Mouse (Mus musculus): Measurements from ENCODE around the gene Kctd5. TPM values are rescaled to one million over a fixed set of nuclear protein-coding genes. Genes with fewer than 3 reads are reported as not detected.

Gene Kctd5
- total and polyA plus RNA-seq, 2 experiments from 2014 or later: 91.4 to 106 TPM

DNA sequence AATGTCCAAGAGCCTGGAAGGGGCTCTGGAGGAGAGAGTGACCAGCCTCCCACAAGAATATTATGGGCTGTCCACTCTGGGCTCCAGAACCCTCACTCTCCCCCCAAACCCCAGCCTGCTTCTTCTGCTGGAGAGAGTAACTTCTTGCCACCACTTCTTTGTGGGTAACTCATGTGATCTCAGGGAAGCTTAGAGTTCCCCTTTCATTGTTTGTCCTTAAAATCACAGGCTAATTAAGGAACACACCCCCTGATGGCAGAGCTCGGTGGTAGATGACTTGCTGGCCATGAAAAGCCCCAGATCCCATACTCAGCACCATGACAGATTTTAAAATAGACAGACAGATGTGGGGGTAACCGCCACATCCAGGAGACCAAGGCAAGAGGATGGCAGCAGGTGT lies 66.4 kb downstream of the Kctd5 start:
- no peak overlapping the region for H3K4me3 ChIP-seq (ENCODE audit: low read length)
- no peaks in the 10 kb centered on the region for H3K36me3 ChIP-seq (ENCODE audit: insufficient read depth, low read length)
- WGBS: 46% methylated on average over 2 of the region's 2 CpGs
- no peaks in the 10 kb centered on the region for H3K27me3 ChIP-seq (ENCODE audit: insufficient read depth, low read length)
- H3K27ac ChIP-seq: no peak overlapping the region
- DNase-seq (ENCODE audit: low spot score) (no peak), ATAC-seq (no peak)
- H3K4me1 ChIP-seq (ENCODE audit: insufficient read depth, low read length): no peaks in the 10 kb centered on the region
- H3K9me3 ChIP-seq (ENCODE audit: low read length): no peaks in the 10 kb centered on the region
- H3K4me2 ChIP-seq (ENCODE audit: low read depth, low read length): no peak overlapping the region
- TF ChIP-seq CTCF (IDR thresholded peaks at IDR 0.05; ENCODE audit: low read depth): no peak
- H3K9ac ChIP-seq (replicated peaks; ENCODE audit: low read length): no peak overlapping the region

DNA sequence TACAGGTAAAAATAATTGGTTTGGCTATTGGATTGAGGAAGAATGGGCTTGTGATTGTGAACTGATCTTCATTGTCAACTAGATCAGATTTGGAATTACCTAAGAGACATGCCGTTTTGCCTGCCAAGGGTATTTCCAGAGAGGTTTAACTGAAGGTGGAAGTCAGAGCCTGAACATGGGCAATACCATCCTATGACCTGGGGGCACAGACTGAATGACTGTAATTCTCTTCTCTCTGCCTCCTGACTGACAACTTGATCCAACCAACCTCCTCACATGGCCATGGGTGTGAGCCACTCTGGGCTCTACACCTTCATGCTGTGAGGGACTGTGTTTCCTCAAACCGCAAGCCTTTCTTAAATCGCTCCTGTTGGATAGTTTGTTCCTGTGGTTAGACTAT lies 68.2 kb downstream of the Kctd5 start:
- no peak for TF ChIP-seq CTCF (IDR thresholded peaks at IDR 0.05; ENCODE audit: low read depth)
- no peaks in the 10 kb centered on the region for H3K36me3 ChIP-seq (ENCODE audit: insufficient read depth, low read length)
- no peak overlapping the region for H3K27ac ChIP-seq
- H3K4me2 ChIP-seq (ENCODE audit: low read depth, low read length): no peak overlapping the region
- no peak overlapping the region for H3K4me3 ChIP-seq (ENCODE audit: low read length)
- H3K27me3 ChIP-seq (ENCODE audit: insufficient read depth, low read length): no peaks in the 10 kb centered on the region
- DNase-seq (ENCODE audit: low spot score): no peak
- WGBS: 90% methylated on average over 3 of the region's 3 CpGs
- H3K9me3 ChIP-seq (ENCODE audit: low read length): no peaks in the 10 kb centered on the region
- no peaks in the 10 kb centered on the region for H3K4me1 ChIP-seq (ENCODE audit: insufficient read depth, low read length)
- no peak overlapping the region for H3K9ac ChIP-seq (replicated peaks; ENCODE audit: low read length)
- ATAC-seq: no peak

DNA sequence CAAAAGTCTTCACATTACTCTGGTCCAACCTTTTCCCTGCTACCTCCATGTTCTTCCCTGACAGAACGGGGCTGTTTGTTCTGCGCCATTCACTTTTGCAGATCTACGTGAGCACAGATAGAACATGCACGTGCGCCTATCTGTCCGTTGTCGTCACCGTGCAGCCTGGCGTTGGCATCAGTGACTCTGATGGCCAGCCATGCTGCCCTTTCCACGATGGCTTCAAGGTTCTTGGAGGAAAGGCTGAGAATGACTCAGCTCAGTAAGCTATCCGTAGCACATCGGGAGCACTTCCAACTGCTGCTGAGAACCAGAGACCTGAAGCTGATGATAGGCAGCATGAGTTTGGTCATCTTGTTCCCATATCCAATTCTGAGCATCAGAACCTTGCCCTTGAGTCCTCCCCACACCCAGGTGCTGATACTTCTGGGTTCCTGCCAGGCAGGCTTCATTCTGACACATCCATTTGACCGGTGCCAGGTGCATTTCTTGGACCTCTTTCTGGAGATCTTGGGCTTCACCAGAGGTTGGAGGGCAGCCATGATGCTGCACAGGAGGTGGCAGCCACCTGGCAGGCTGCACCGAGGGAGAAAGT lies 69.1 kb downstream of the Kctd5 start:
- H3K9ac ChIP-seq (replicated peaks; ENCODE audit: low read length): no peak overlapping the region
- no peaks in the 10 kb centered on the region for H3K4me1 ChIP-seq (ENCODE audit: insufficient read depth, low read length)
- no peak overlapping the region for H3K4me2 ChIP-seq (ENCODE audit: low read depth, low read length)
- no peaks in the 10 kb centered on the region for H3K27me3 ChIP-seq (ENCODE audit: insufficient read depth, low read length)
- no peaks in the 10 kb centered on the region for H3K9me3 ChIP-seq (ENCODE audit: low read length)
- no peaks in the 10 kb centered on the region for H3K36me3 ChIP-seq (ENCODE audit: insufficient read depth, low read length)
- WGBS: 88% methylated on average over 14 of the region's 14 CpGs
- H3K4me3 ChIP-seq (ENCODE audit: low read length): no peak overlapping the region
- TF ChIP-seq CTCF (IDR thresholded peaks at IDR 0.05; ENCODE audit: low read depth): no peak
- ATAC-seq: no peak
- no peak for DNase-seq (ENCODE audit: low spot score)
- no peak overlapping the region for H3K27ac ChIP-seq

DNA sequence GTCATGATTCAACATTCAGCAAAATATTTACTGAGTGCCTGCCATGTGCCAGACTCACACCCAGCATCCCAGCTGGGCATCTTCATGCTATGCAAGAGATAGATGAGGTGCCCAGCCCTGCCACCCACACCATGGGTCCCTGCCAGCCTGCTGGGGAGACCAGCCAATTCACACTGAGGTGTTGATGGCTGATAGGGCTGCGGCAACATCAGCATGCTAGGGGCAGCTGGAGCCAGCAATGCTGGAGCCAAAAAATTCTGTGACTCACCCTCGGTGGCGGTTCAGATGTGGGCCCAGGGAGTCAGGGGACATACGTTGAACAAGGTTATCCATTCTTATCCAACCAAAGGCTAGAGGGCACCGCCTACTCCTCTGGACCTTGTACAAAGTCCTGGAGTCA lies 72.9 kb downstream of the Kctd5 start:
- WGBS: 61% methylated on average over 5 of the region's 5 CpGs
- DNase-seq (ENCODE audit: low spot score): no peak
- no peak overlapping the region for H3K4me2 ChIP-seq (ENCODE audit: low read depth, low read length)

DNA sequence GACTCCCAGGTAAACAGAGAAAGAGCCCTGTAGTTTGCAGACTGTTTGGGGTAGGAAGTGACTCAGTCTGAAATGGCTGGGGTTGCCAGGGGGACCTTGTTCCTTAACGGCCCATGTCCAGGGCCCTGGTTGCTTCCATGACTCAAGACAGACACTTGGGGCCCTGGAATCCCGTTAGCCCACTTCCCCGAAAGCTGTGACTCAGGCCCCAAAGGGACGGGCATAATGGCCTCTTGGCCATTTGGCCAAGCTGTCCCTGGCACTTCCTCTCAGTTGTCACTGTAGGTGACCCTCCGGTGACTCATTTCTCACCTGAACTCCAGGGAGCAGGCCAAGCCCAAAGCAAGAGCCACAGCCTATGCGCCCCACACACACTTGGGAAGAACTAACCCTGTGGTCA lies 74.9 kb downstream of the Kctd5 start:
- H3K9me3 ChIP-seq (ENCODE audit: low read length): no peaks in the 10 kb centered on the region
- ATAC-seq: no peak
- TF ChIP-seq CTCF (IDR thresholded peaks at IDR 0.05; ENCODE audit: low read depth): no peak
- H3K36me3 ChIP-seq (ENCODE audit: insufficient read depth, low read length): no peaks in the 10 kb centered on the region
- H3K27me3 ChIP-seq (ENCODE audit: insufficient read depth, low read length): no peaks in the 10 kb centered on the region
- no peak for DNase-seq (ENCODE audit: low spot score)
- no peak overlapping the region for H3K4me2 ChIP-seq (ENCODE audit: low read depth, low read length)
- no peaks in the 10 kb centered on the region for H3K4me1 ChIP-seq (ENCODE audit: insufficient read depth, low read length)
- H3K4me3 ChIP-seq (ENCODE audit: low read length): no peak overlapping the region
- H3K9ac ChIP-seq (replicated peaks; ENCODE audit: low read length): no peak overlapping the region
- H3K27ac ChIP-seq: no peak overlapping the region
- 70% methylated on average over 6 of the region's 6 CpGs for WGBS

More for the DNA sequence above, 72.9 kb downstream of the Kctd5 start:
- H3K4me3 ChIP-seq (ENCODE audit: low read length): no peak overlapping the region
- no peak for TF ChIP-seq CTCF (IDR thresholded peaks at IDR 0.05; ENCODE audit: low read depth)
- no peak for ATAC-seq
- H3K27me3 ChIP-seq (ENCODE audit: insufficient read depth, low read length): no peaks in the 10 kb centered on the region
- no peak overlapping the region for H3K9ac ChIP-seq (replicated peaks; ENCODE audit: low read length)
- H3K27ac ChIP-seq: no peak overlapping the region
- no peaks in the 10 kb centered on the region for H3K9me3 ChIP-seq (ENCODE audit: low read length)
- H3K4me1 ChIP-seq (ENCODE audit: insufficient read depth, low read length): no peaks in the 10 kb centered on the region
- H3K36me3 ChIP-seq (ENCODE audit: insufficient read depth, low read length): no peaks in the 10 kb centered on the region

DNA sequence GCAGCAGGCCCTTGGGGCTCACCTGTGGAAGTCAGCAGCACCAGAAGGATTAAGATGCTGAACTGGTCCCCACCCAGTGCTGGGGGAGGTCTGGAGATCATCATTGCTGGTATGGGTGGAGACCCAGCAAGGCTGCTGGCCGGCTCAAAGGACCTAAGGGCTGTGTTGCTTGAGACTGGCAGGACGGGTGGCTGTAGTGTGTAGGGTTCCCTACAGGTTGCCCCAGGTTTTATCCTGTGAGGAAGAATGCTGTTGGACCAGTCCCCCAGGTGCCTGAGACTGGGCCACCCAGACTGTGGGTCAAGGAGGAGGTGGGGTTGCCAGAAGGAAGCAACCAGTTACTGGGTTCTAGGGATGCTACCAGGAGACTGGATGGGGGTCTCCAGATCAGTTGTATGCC lies 75.4 kb downstream of the Kctd5 start, which contains the start of gene Prss22:
Gene Prss22 (minus strand): TSS at position 200 of the 400 bp plus-strand sequence.
- no peak for TF ChIP-seq CTCF (IDR thresholded peaks at IDR 0.05; ENCODE audit: low read depth)
- 79% methylated on average over 2 of the region's 2 CpGs for WGBS

More for the DNA sequence above, 75.4 kb downstream of the Kctd5 start, which contains the start of gene Prss22:
- DNase-seq (ENCODE audit: low spot score) (no peak), ATAC-seq (no peak)
- Histone ChIP-seq H3K9me3 (ENCODE audit: low read length) (no peaks in the 10 kb centered on the region), H3K36me3 (ENCODE audit: insufficient read depth, low read length) (no peaks in the 10 kb centered on the region), H3K4me1 (ENCODE audit: insufficient read depth, low read length) (no peaks in the 10 kb centered on the region), H3K27me3 (ENCODE audit: insufficient read depth, low read length) (no peaks in the 10 kb centered on the region), H3K9ac (replicated peaks; ENCODE audit: low read length) (no peak within 1 kb of the TSS), H3K27ac (no peak within 1 kb of the TSS), H3K4me3 (ENCODE audit: low read length) (no peak within 1 kb of the TSS), H3K4me2 (ENCODE audit: low read depth, low read length) (no peak within 1 kb of the TSS)

Small RNA genes within 50 kb of the gene (microRNA-seq; reads per million reads assigned to microRNA genes)
- 0 reads per million in 2 experiments for gene Gm27700

Other genes starting within 250 kb of the Kctd5 start
- gene Elob, start 244.3 kb downstream of the Kctd5 start, total RNA-seq (2014; rRNA removed): 755 and 1,410 TPM in 2 replicates
- gene Elob, start 244.3 kb downstream of the Kctd5 start, polyA plus RNA-seq (2015; fragmentation: Nextera tagmentation; extraction: Ambion mirVana): 1,482 and 1,504 TPM in 2 replicates
- not detected in 2 replicates for gene Prss33, start 237.4 kb downstream of the Kctd5 start, total RNA-seq (2014; rRNA removed)
- not detected in 2 replicates for gene Prss33, start 237.4 kb downstream of the Kctd5 start, polyA plus RNA-seq (2015; fragmentation: Nextera tagmentation; extraction: Ambion mirVana)
- not detected in 2 replicates for gene Prss32, start 229.6 kb downstream of the Kctd5 start, total RNA-seq (2014; rRNA removed)
- 0.25 and 0.48 TPM in 2 replicates for gene Prss32, start 229.6 kb downstream of the Kctd5 start, polyA plus RNA-seq (2015; fragmentation: Nextera tagmentation; extraction: Ambion mirVana)
- gene Prss41, start 229.3 kb downstream of the Kctd5 start, total RNA-seq (2014; rRNA removed): 0.37 TPM in 1 of 2 replicates, not detected in the other
- 0.90 and 1.3 TPM in 2 replicates for gene Prss41, start 229.3 kb downstream of the Kctd5 start, polyA plus RNA-seq (2015; fragmentation: Nextera tagmentation; extraction: Ambion mirVana)
- not detected in 2 replicates for gene Prss21, start 205.4 kb downstream of the Kctd5 start, total RNA-seq (2014; rRNA removed)
- gene Prss21, start 205.4 kb downstream of the Kctd5 start, polyA plus RNA-seq (2015; fragmentation: Nextera tagmentation; extraction: Ambion mirVana): not detected in 2 replicates
- not detected in 2 replicates for gene Dcpp1, start 192.6 kb downstream of the Kctd5 start, total RNA-seq (2014; rRNA removed)
- gene Dcpp1, start 192.6 kb downstream of the Kctd5 start, polyA plus RNA-seq (2015; fragmentation: Nextera tagmentation; extraction: Ambion mirVana): not detected in 2 replicates
- not detected in 2 replicates for gene Dcpp2, start 192.6 kb downstream of the Kctd5 start, total RNA-seq (2014; rRNA removed)
- gene Dcpp2, start 192.6 kb downstream of the Kctd5 start, polyA plus RNA-seq (2015; fragmentation: Nextera tagmentation; extraction: Ambion mirVana): not detected in 2 replicates
- gene Dcpp3, start 156.0 kb downstream of the Kctd5 start, total RNA-seq (2014; rRNA removed): not detected in 2 replicates
- not detected in 2 replicates for gene Dcpp3, start 156.0 kb downstream of the Kctd5 start, polyA plus RNA-seq (2015; fragmentation: Nextera tagmentation; extraction: Ambion mirVana)
- gene Sbp, start 131.8 kb downstream of the Kctd5 start, total RNA-seq (2014; rRNA removed): not detected in 2 replicates
- gene Sbp, start 131.8 kb downstream of the Kctd5 start, polyA plus RNA-seq (2015; fragmentation: Nextera tagmentation; extraction: Ambion mirVana): not detected in 2 replicates
- gene Sbpl, start 118.2 kb downstream of the Kctd5 start, total RNA-seq (2014; rRNA removed): 1.4 TPM in 1 of 2 replicates, not detected in the other
- not detected in 2 replicates for gene Sbpl, start 118.2 kb downstream of the Kctd5 start, polyA plus RNA-seq (2015; fragmentation: Nextera tagmentation; extraction: Ambion mirVana)
- gene Prss30, start 92.9 kb downstream of the Kctd5 start, total RNA-seq (2014; rRNA removed): not detected in 2 replicates
- gene Prss30, start 92.9 kb downstream of the Kctd5 start, polyA plus RNA-seq (2015; fragmentation: Nextera tagmentation; extraction: Ambion mirVana): not detected in 2 replicates
- 0.42 TPM in 1 of 2 replicates, not detected in the other for gene Prss22, start 75.4 kb downstream of the Kctd5 start, total RNA-seq (2014; rRNA removed)
- not detected in 2 replicates for gene Prss22, start 75.4 kb downstream of the Kctd5 start, polyA plus RNA-seq (2015; fragmentation: Nextera tagmentation; extraction: Ambion mirVana)
- gene Prss27, start 35.3 kb downstream of the Kctd5 start, total RNA-seq (2014; rRNA removed): not detected in 2 replicates
- gene Prss27, start 35.3 kb downstream of the Kctd5 start, polyA plus RNA-seq (2015; fragmentation: Nextera tagmentation; extraction: Ambion mirVana): 0.14 TPM in 1 of 2 replicates, not detected in the other
- 49.2 and 54.1 TPM in 2 replicates for gene Pdpk1, start 77.4 kb upstream of the Kctd5 start, total RNA-seq (2014; rRNA removed)
- gene Pdpk1, start 77.4 kb upstream of the Kctd5 start, polyA plus RNA-seq (2015; fragmentation: Nextera tagmentation; extraction: Ambion mirVana): 51.4 and 56.3 TPM in 2 replicates
- gene Amdhd2, start 90.3 kb upstream of the Kctd5 start, total RNA-seq (2014; rRNA removed): 42.0 and 53.0 TPM in 2 replicates
- gene Amdhd2, start 90.3 kb upstream of the Kctd5 start, polyA plus RNA-seq (2015; fragmentation: Nextera tagmentation; extraction: Ambion mirVana): 38.4 and 40.0 TPM in 2 replicates
- gene Atp6v0c, start 96.2 kb upstream of the Kctd5 start, total RNA-seq (2014; rRNA removed): 780 and 854 TPM in 2 replicates
- 2,172 and 2,275 TPM in 2 replicates for gene Atp6v0c, start 96.2 kb upstream of the Kctd5 start, polyA plus RNA-seq (2015; fragmentation: Nextera tagmentation; extraction: Ambion mirVana)
- 145 and 151 TPM in 2 replicates for gene Tbc1d24, start 132.1 kb upstream of the Kctd5 start, total RNA-seq (2014; rRNA removed)
- 21.1 and 22.8 TPM in 2 replicates for gene Tbc1d24, start 132.1 kb upstream of the Kctd5 start, polyA plus RNA-seq (2015; fragmentation: Nextera tagmentation; extraction: Ambion mirVana)
- 26.9 and 32.5 TPM in 2 replicates for gene Ntn3, start 136.0 kb upstream of the Kctd5 start, total RNA-seq (2014; rRNA removed)
- 4.1 and 4.3 TPM in 2 replicates for gene Ntn3, start 136.0 kb upstream of the Kctd5 start, polyA plus RNA-seq (2015; fragmentation: Nextera tagmentation; extraction: Ambion mirVana)
- 18.5 and 19.3 TPM in 2 replicates for gene Tedc2, start 147.4 kb upstream of the Kctd5 start, total RNA-seq (2014; rRNA removed)
- 9.8 and 10.2 TPM in 2 replicates for gene Tedc2, start 147.4 kb upstream of the Kctd5 start, polyA plus RNA-seq (2015; fragmentation: Nextera tagmentation; extraction: Ambion mirVana)
- gene Ccnf, start 178.0 kb upstream of the Kctd5 start, total RNA-seq (2014; rRNA removed): 6.8 and 10.2 TPM in 2 replicates
- gene Ccnf, start 178.0 kb upstream of the Kctd5 start, polyA plus RNA-seq (2015; fragmentation: Nextera tagmentation; extraction: Ambion mirVana): 7.1 and 7.6 TPM in 2 replicates